Mouse (Mus musculus) urinary bladder, postnatal 25 days (tissue): ENCODE measurements around the gene Tyrp1.

ENCODE experiments used
- DNase-seq: peaks from one replicate; pipeline ENCODE4 v3.0.0; 2022; ENCODE audit warnings: low spot score

Gene Tyrp1

DNA sequence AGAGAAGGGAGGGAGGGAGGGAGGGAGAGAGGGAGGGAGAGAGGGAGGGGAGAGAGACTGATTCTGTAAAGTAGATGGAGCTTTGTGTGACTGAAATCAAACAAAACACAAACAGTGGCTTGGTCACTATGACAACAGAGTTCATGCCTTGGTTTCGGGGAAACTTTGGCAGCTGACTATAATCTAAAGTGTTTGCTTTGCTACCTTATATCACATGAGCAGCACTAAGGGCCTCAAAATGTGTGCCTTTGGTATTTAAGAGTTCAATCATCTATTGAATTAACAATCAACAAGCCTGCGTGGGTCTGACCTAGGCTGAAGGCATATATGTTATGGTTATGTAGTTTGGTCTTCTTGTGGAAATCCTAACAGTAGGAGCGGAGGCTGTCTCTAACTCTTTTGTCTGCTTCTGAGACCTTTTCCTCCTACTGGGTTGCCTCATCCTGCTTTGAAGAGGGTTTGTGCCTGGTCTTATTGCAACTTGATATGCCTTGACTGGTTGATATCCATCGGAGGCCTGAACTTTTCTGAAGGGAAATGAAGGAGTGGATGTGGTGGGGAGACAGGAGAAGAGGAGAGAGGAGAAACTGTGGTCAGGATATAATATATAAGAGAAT, 61.5 kb downstream of the Tyrp1 start:
- DNase-seq = no peak
